ENCODE assay signal across 8 mouse cellular contexts in genomic region chr5:67307659-67308222, GRCm38 (mm10). TPM values are rescaled to one million over a fixed set of nuclear protein-coding genes. Genes with fewer than 3 reads are reported as not detected.
DNase-seq lines count a peak whose midpoint lies in the region; ATAC-seq and TF ChIP-seq lines count a peak whose summit lies in the region.

No protein-coding gene starts in this region.

- DNase-seq in cerebellum, adult 2 months: no peak
- DNase-seq in cerebellum, adult 9-10 months: no peak
- no peak for DNase-seq in forebrain, embryonic 11.5 days (ENCODE audit: low spot score)
- DNase-seq in liver, embryonic 13.5 days: peak; percentile 50
- no peak for DNase-seq in embryo, embryonic 10 days (ENCODE audit: low spot score)
- no peak for DNase-seq in cerebellum, adult 8-10 months
- DNase-seq in cerebellum, adult 18-20 months: no peak

- H3K27me3 ChIP-seq in cerebellum, adult 2 months (ENCODE audit: control insufficient read depth, insufficient read depth, low read length): no peaks in the 10 kb centered on the region
- H3K27me3 ChIP-seq in C2C12 (ENCODE audit: control insufficient read depth, insufficient read depth, insufficient read length): no peaks in the 10 kb centered on the region
- no peaks in the 10 kb centered on the region for H3K27me3 ChIP-seq in forebrain, embryonic 11.5 days (ENCODE audit: control insufficient read depth, insufficient read depth, low read length)
- H3K27me3 ChIP-seq in liver, embryonic 13.5 days: no peaks in the 10 kb centered on the region

- no peak for TF ChIP-seq CTCF in cerebellum, adult 2 months (IDR thresholded peaks at IDR 0.05; ENCODE audit: borderline replicate concordance, insufficient read depth, low read depth, low read length)
- TF ChIP-seq CTCF in C2C12 (IDR thresholded peaks at IDR 0.05; ENCODE audit: control insufficient read depth, insufficient read depth, insufficient read length): no peak

- H3K4me1 ChIP-seq in cerebellum, adult 2 months (ENCODE audit: control insufficient read depth, insufficient read depth, low read length): no peaks in the 10 kb centered on the region
- peaks cover 7% of the 10 kb centered on the region; the same call in 1 of the 2 replicates for H3K4me1 ChIP-seq in forebrain, embryonic 11.5 days (replicated peaks; ENCODE audit: control insufficient read depth, insufficient read depth, low read length)
- H3K4me1 ChIP-seq in liver, embryonic 13.5 days (replicated peaks): peaks cover 31% of the 10 kb centered on the region

- H3K27ac ChIP-seq in cerebellum, adult 2 months (ENCODE audit: insufficient read depth, low read length): no peak overlapping the region
- no peak overlapping the region for H3K27ac ChIP-seq in forebrain, embryonic 11.5 days (ENCODE audit: low read depth, low read length)
- H3K27ac ChIP-seq in liver, embryonic 13.5 days: peak overlapping the region; percentile 90

- H3K79me2 ChIP-seq in C2C12 (ENCODE audit: control insufficient read depth, insufficient read depth): peaks cover 59% of the 10 kb centered on the region

- no peak for ATAC-seq in forebrain, embryonic 11.5 days (replicated peaks; ENCODE audit: low FRiP score)
- ATAC-seq in liver, embryonic 13.5 days (ENCODE audit: low read depth): peak; percentile 21

- H3K79me3 ChIP-seq in C2C12 (ENCODE audit: low read depth): peaks cover 31% of the 10 kb centered on the region

- H3K4me3 ChIP-seq in cerebellum, adult 2 months (replicated peaks; ENCODE audit: insufficient read depth, low read depth, low read length): peak overlapping the region; percentile 92
- H3K4me3 ChIP-seq in C2C12 (ENCODE audit: insufficient read depth, poor library complexity, severe bottlenecking): peak overlapping the region; percentile 79
- H3K4me3 ChIP-seq in forebrain, embryonic 11.5 days (ENCODE audit: low read depth, low read length): peak overlapping the region; percentile 98
- H3K4me3 ChIP-seq in liver, embryonic 13.5 days (replicated peaks): peak overlapping the region; percentile 97

- H3K36me3 ChIP-seq in C2C12 (ENCODE audit: control insufficient read depth, insufficient read depth): peaks cover 9% of the 10 kb centered on the region
- H3K36me3 ChIP-seq in forebrain, embryonic 11.5 days (ENCODE audit: control insufficient read depth, insufficient read depth, low read length): no peaks in the 10 kb centered on the region
- peaks cover 20% of the 10 kb centered on the region for H3K36me3 ChIP-seq in liver, embryonic 13.5 days

- peak overlapping the region; percentile 77 for H3K9ac ChIP-seq in forebrain, embryonic 11.5 days (ENCODE audit: low read length)
- H3K9ac ChIP-seq in liver, embryonic 13.5 days: peak overlapping the region; percentile 97

- H3K4me2 ChIP-seq in forebrain, embryonic 11.5 days (ENCODE audit: low read depth, low read length, severe bottlenecking): peak overlapping the region; percentile 79
- peak overlapping the region; percentile 76 for H3K4me2 ChIP-seq in liver, embryonic 13.5 days

- H3ac ChIP-seq in C2C12 (ENCODE audit: control insufficient read depth, insufficient read length, low read depth): peak overlapping the region; percentile 93

- H3K9me3 ChIP-seq in forebrain, embryonic 11.5 days (ENCODE audit: control insufficient read depth, low read length): no peaks in the 10 kb centered on the region
- no peaks in the 10 kb centered on the region for H3K9me3 ChIP-seq in liver, embryonic 13.5 days (replicated peaks)

- WGBS in cerebellum, adult 2 months: 30% methylated on average over 13 of the region's 13 CpGs
- WGBS in forebrain, embryonic 11.5 days: 34% methylated on average over 13 of the region's 13 CpGs
- 9% methylated on average over 13 of the region's 13 CpGs for WGBS in liver, embryonic 13.5 days (ENCODE audit: insufficient replicate concordance)

- no peak for TF ChIP-seq POLR2A in cerebellum, adult 2 months (IDR thresholded peaks at IDR 0.05; ENCODE audit: borderline replicate concordance, insufficient read depth, low read length)

TF ChIP-seq in C2C12, 6 proteins besides CTCF, POLR2A, EP300 and RAD21:
- no peak for TF ChIP-seq MYOG (IDR thresholded peaks at IDR 0.05; ENCODE audit: control insufficient read depth, extremely low read depth, insufficient read length)
- no peak for TF ChIP-seq USF1 (IDR thresholded peaks at IDR 0.05; ENCODE audit: low read depth)
- no peak for TF ChIP-seq FOSL1 (IDR thresholded peaks at IDR 0.05; ENCODE audit: insufficient read depth, low read length, poor library complexity, severe bottlenecking)
- no peak for TF ChIP-seq MYOD1 (IDR thresholded peaks at IDR 0.05; ENCODE audit: control insufficient read depth, insufficient read length, low read depth)
- TF ChIP-seq CEBPB (IDR thresholded peaks at IDR 0.05; ENCODE audit: low read depth): no peak
- TF ChIP-seq MAX (IDR thresholded peaks at IDR 0.05): no peak

RNA-seq across cellular contexts. Expression of gene Slc30a9, which starts 1.0 kb away (rescaled TPM):
- polyA plus RNA-seq in cerebellum, adult 2 months (2012; rRNA removed): 128 and 145 TPM in 2 replicates
- 11.7 TPM for polyA plus RNA-seq in C2C12 (2012; fragmentation: generic; extraction: Trizol)
- polyA plus RNA-seq in forebrain, embryonic 11.5 days (2014; fragmentation: Nextera tagmentation; extraction: Ambion mirVana): 126 and 131 TPM in 2 replicates
- polyA plus RNA-seq in liver, embryonic 13.5 days (2015; fragmentation: Nextera tagmentation; extraction: Ambion mirVana): 64.0 and 75.5 TPM in 2 replicates

RNA-seq across cellular contexts. Expression of gene Tmem33, which starts 47.4 kb away (rescaled TPM):
- 61.1 and 64.2 TPM in 2 replicates for polyA plus RNA-seq in cerebellum, adult 2 months (2012; rRNA removed)
- polyA plus RNA-seq in C2C12 (2012; fragmentation: generic; extraction: Trizol): 56.7 TPM
- polyA plus RNA-seq in forebrain, embryonic 11.5 days (2014; fragmentation: Nextera tagmentation; extraction: Ambion mirVana): 106 and 117 TPM in 2 replicates
- 100 and 114 TPM in 2 replicates for polyA plus RNA-seq in liver, embryonic 13.5 days (2015; fragmentation: Nextera tagmentation; extraction: Ambion mirVana)
